Mouse (Mus musculus) kidney, adult 2 months (tissue): ENCODE measurements around the gene Dusp3. TPM values are rescaled to one million over a fixed set of nuclear protein-coding genes. Genes with fewer than 3 reads are reported as not detected.

Experiments used
- DNase-seq: peaks from one replicate; pipeline ENCODE4 v3.0.0; 2021
- H3K27ac ChIP-seq: fragments of 200-500 bp; 2 replicates; pipeline ENCODE4 v1.5.1; 2012; ENCODE audit warnings: low read depth, low read length, control low read depth, inconsistent platforms; ENCODE audit not compliant: insufficient read depth
- H3K27me3 ChIP-seq: fragments of 200-500 bp; replicated peaks from 2 replicates; pipeline ENCODE4 v1.6.1; 2012; ENCODE audit warnings: mild to moderate bottlenecking, moderate library complexity, low read length, inconsistent platforms; ENCODE audit not compliant: control insufficient read depth, insufficient read depth
- H3K36me3 ChIP-seq: fragments of 200-500 bp; 2 replicates; pipeline ENCODE4 v1.6.1; 2012; ENCODE audit warnings: mild to moderate bottlenecking, moderate library complexity, low read length, inconsistent platforms; ENCODE audit not compliant: control insufficient read depth, insufficient read depth
- H3K4me1 ChIP-seq: fragments of 200-500 bp; 2 replicates; pipeline ENCODE4 v1.6.1; 2011; ENCODE audit warnings: low read length; ENCODE audit not compliant: control insufficient read depth, insufficient read depth
- H3K4me3 ChIP-seq: fragments of 200-500 bp; 2 replicates; pipeline ENCODE4 v1.5.1; 2011; ENCODE audit warnings: mild to moderate bottlenecking, low read depth, low read length, control low read depth; ENCODE audit not compliant: insufficient read depth
- CTCF ChIP-seq: fragments of 200-500 bp; conservative IDR thresholded peaks from 2 replicates; pipeline ENCODE4 v1.5.1; 2011; ENCODE audit warnings: low read depth, mild to moderate bottlenecking, control low read depth, low read length, moderate library complexity, mixed read lengths; ENCODE audit not compliant: insufficient read depth, insufficient read length
- POLR2A ChIP-seq: fragments of 200-500 bp; IDR thresholded peaks from one replicate; pipeline ENCODE4 v1.6.1; 2011; ENCODE audit warnings: low read depth, low read length, control low read depth
- WGBS: fragments of 180-500 bp; shearing (Covaris S2); methylation state at CpG from one replicate; pipeline ENCODE4 v1.1.7; 2018; 5-methylcytosine and 5-hydroxymethylcytosine counted together
- polyA plus RNA-seq: library from polyadenylated mRNA; depleted of rRNA; stranded (reverse); fragments of >200 nt; gene quantifications from 2 replicates; pipeline ENCODE4 v1.2.3, GENCODE M21; 2012; rRNA removed

Dusp3 gene
- 67.8 and 92.4 TPM in 2 replicates for polyA plus RNA-seq

DNA sequence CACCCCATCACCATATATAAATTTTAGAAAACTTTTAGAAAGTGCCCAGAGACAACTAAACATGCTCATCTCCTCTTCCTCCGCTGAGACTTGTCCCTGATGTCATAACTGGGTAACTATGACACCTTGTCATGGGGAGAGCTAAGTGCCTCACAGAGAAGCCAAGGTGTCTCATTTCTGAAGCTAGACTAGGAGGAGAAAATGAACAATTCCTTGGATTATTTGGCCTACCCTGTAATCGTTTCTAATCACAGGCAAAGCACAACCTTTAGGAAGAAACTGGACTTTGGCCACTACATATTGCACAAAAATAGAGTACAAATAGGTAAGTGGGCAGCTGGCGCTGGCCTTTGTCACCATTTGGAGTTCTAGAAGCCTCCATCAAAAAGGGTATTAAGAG, at the start of gene Dusp3:
Dusp3 (minus strand) TSS at position 101 of the 400 bp plus-strand sequence.
- Histone ChIP-seq H3K4me1 (peaks cover 4% of the 10 kb centered on the region; the same call in 1 of the 2 replicates), H3K27me3 (no peaks in the 10 kb centered on the region), H3K36me3 (no peaks in the 10 kb centered on the region), H3K4me3 (no peak within 1 kb of the TSS), H3K27ac (no peak within 1 kb of the TSS)
- DNase-seq = no peak
- TF ChIP-seq POLR2A (no peak), CTCF (no peak)
- 87% methylated on average over 3 of the region's 3 CpGs for WGBS

DNA sequence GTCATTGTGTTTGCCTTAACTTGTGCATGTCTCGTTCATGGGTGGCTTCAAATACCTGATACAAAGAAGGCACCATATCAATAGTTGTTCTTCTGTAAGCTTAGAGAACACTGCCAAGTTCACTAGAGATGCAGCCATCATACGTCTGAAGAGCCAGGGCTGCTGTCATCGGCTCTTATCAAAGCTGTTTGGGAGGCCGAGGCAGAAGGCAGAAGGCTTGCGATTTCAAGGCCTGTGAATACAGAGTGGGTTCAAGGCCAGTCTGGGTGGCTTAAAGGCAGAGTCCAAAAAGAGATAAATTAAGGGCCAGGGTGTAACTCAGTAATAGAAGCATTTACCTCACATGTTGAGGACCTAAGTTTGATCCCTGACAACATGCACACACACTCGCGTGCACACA, 49.5 kb upstream of the Dusp3 start:
- no peaks in the 10 kb centered on the region for H3K36me3 ChIP-seq
- TF ChIP-seq POLR2A (no peak), CTCF (no peak)
- no peak overlapping the region for H3K4me3 ChIP-seq
- H3K27ac ChIP-seq = no peak overlapping the region
- no peaks in the 10 kb centered on the region for H3K27me3 ChIP-seq
- H3K4me1 ChIP-seq = peaks cover 3% of the 10 kb centered on the region; the same call in 1 of the 2 replicates
- WGBS = 96% methylated on average over 7 of the region's 7 CpGs
- DNase-seq = no peak

DNA sequence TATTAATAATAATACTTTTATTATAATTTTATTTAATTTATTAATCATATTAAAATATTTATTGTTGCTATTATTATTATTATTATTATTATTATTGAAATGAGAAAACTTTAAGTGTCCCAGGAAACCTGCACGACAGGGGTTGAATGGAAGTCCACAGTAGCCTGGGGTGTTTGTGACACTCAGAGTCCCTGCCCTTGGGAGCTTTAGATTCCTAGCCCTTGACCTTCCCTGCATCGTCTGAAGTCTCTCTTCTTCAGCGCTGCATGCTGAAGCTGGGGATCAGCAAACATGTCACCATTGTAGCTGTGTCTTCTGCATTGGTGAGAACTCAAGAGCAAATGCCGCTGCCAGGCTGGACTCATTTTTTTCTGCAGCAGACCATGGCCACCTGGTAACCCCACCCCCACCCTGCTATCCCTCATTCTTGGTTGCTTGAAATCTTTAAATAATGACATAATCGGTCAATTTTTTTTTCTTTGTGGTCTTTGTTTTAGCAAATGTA, 48.7 kb upstream of the Dusp3 start:
- H3K27me3 ChIP-seq = no peaks in the 10 kb centered on the region
- TF ChIP-seq POLR2A (no peak), CTCF (no peak)
- H3K27ac ChIP-seq = no peak overlapping the region
- peaks cover 3% of the 10 kb centered on the region; the same call in 1 of the 2 replicates for H3K4me1 ChIP-seq
- H3K4me3 ChIP-seq = no peak overlapping the region
- H3K36me3 ChIP-seq = no peaks in the 10 kb centered on the region
- DNase-seq = no peak
- WGBS = 87% methylated on average over 5 of the region's 5 CpGs

DNA sequence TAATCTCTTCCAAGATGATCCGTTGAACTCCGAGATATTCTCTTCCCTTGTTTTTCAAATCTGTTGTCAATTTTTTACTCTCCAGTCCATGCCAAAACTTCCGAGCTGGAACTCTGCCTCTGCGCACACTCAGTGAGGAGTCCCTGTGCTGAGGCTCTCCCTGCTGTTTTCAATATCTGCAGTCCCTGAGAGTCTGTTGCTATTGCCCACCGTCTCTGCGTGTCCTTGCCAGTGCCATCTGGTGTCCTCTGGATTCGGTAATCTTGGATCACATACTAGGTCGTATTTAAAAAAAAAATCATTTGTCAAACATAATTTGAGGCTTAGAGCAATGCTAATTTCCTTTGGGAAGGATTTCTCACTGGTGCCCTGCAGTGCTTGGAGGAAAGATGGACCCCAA, 48.1 kb upstream of the Dusp3 start:
- Histone ChIP-seq H3K4me3 (no peak overlapping the region), H3K36me3 (no peaks in the 10 kb centered on the region), H3K27me3 (no peaks in the 10 kb centered on the region), H3K4me1 (peaks cover 3% of the 10 kb centered on the region; the same call in 1 of the 2 replicates), H3K27ac (no peak overlapping the region)
- no peak for TF ChIP-seq CTCF
- TF ChIP-seq POLR2A = no peak
- DNase-seq = no peak
- WGBS = 70% methylated on average over 8 of the region's 8 CpGs

DNA sequence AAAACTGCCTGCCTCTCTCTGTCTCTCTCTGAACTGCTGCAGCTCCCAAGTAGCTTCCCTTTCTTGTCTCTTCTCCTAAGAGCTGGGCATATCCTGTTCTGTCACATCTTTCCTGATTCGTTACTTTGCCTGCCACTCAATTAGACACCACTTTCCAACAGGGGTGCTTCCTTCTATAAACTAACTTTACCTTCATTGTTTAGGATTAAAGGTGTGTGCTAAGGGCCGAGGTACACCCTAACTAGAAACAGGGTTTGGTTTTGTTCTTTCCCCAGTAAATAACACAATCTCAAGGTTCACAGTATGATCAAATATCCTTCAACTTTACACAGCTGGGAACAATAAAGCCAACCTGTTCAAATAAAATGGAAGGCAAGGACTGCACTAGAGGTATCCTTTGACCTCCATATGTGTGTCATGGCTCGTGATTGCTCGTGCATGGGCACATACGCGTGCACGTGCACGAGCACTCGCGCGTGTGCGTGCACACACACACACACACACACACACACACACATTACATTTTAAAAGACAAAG, 46.3 kb upstream of the Dusp3 start:
- DNase-seq = no peak
- Histone ChIP-seq H3K27me3 (no peaks in the 10 kb centered on the region), H3K27ac (no peak overlapping the region), H3K4me3 (no peak overlapping the region), H3K36me3 (no peaks in the 10 kb centered on the region), H3K4me1 (no peaks in the 10 kb centered on the region)
- TF ChIP-seq POLR2A (no peak), CTCF (no peak)
- WGBS = 87% methylated on average over 12 of the region's 12 CpGs

DNA sequence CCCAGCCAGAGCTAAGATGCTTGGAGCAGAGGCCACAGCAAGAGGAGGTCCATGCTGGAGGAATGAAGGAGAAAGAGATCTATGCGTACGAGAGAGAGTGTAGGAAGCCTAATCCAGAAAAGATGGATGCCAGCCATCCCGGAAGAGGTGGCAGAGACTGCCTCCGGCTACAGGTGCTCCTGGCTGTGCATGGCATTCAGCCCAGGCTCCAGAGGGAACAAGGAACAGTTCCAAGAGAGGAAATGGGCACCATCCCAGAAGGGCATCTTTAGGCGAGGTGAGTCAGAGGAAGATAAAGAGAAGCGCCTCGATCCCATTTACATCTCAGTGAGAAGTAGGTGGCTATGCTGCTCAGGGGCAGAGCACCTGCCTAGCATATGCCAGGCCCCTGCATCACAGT, 44.3 kb upstream of the Dusp3 start:
- Histone ChIP-seq H3K36me3 (no peaks in the 10 kb centered on the region), H3K27ac (no peak overlapping the region), H3K4me3 (no peak overlapping the region), H3K4me1 (no peaks in the 10 kb centered on the region), H3K27me3 (no peaks in the 10 kb centered on the region)
- TF ChIP-seq POLR2A (no peak), CTCF (no peak)
- WGBS = 61% methylated on average over 7 of the region's 7 CpGs
- DNase-seq = no peak

DNA sequence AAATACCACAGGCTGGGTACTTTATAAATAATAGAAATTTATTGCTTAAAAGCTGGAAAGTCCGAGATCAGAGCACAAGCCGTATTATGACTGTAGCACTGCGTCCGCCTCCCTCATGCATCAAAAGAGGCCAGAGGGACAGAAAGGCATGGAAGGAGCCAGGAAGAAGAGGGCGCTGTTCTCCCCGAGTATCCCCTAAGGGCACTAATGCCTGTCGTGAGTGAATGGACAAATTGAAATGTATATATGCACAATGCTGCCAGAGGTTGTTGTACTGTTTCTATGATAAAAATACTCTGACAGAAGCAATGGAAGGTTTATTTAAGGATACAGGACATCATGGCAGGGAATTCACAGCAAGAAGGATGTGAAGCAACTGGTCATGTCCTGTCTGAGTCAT, 43.2 kb upstream of the Dusp3 start:
- Histone ChIP-seq H3K27me3 (no peaks in the 10 kb centered on the region), H3K27ac (no peak overlapping the region), H3K36me3 (no peaks in the 10 kb centered on the region), H3K4me3 (no peak overlapping the region), H3K4me1 (no peaks in the 10 kb centered on the region)
- no peak for TF ChIP-seq POLR2A
- no peak for TF ChIP-seq CTCF
- 43% methylated on average over 7 of the region's 7 CpGs for WGBS
- DNase-seq = no peak
